Mouse (Mus musculus) adrenal gland, postnatal 25 days (tissue): ENCODE measurements around the gene Pdzk1ip1. TPM values are rescaled to one million over a fixed set of nuclear protein-coding genes. Genes with fewer than 3 reads are reported as not detected.

Experiments used
- DNase-seq: peaks from one replicate; pipeline ENCODE4 v3.0.0; 2021; ENCODE audit warnings: mixed read lengths
- total RNA-seq: library from RNA; stranded (reverse); gene quantifications from 2 replicates; pipeline ENCODE4 v1.2.3, GENCODE M21; 2021

Pdzk1ip1 gene
- total RNA-seq, 1 experiment from 2014 or later, result 0.58 TPM

- DNase-seq, result no peak
These were observed 13.1 kb upstream of the Pdzk1ip1 start for GRCm38 (mm10) chr4:115075204-115075915.

- no peak for DNase-seq
These were observed 9.4 kb upstream of the Pdzk1ip1 start for GRCm38 (mm10) chr4:115078892-115079820.

- no peak for DNase-seq
These were observed 8.6 kb upstream of the Pdzk1ip1 start for GRCm38 (mm10) chr4:115079821-115080349.

DNA sequence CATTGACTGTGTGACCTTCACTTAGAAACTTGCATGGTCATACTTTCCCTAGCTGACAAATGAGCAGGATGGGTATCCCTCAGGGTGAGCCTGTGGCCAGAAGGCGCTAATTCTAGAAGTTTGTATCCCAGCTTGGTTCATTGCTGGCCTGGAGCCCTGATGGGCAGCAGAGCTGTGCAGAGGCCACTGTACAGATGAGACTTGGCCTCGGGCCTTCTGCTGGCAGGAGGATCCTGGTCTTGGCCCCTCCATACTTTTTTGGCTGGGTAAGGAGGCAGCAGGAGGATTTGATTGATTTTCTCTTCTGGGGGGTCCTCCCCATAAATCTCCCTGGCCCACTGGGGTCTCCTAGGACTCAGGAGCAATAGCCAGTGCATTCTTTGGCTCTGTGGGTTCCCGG is 5.5 kb upstream of the Pdzk1ip1 start:
- no peak for DNase-seq

GRCm38 (mm10) chr4:115085522-115086095 is 2.9 kb upstream of the Pdzk1ip1 start:
- DNase-seq, result peak; percentile 54

GRCm38 (mm10) chr4:115086257-115086656 is 2.3 kb upstream of the Pdzk1ip1 start:
- DNase-seq, result no peak

GRCm38 (mm10) chr4:115086763-115087415 is 1.6 kb upstream of the Pdzk1ip1 start:
- no peak for DNase-seq

DNA sequence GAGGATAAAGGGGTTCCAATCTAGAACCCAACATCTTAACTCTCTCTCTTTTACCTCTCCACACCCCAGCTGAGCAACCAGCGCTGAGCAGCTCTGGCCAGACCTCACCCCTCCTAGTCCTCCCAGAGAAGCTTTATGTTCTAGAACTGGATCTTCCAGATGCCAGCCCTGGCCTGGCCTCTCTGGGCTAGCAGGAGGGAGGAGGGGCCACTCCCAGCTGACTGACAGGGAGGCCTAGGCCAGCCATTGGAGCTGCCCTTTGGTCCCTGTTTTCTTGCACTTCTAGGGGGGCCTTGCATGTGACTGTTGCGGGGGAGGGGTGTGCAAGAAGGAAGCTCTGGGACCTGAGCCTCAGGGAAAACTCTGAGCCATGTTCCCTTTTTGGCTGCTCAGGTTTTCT is 2.1 kb downstream of the Pdzk1ip1 start:
- no peak for DNase-seq

GRCm38 (mm10) chr4:115091806-115092205 is 3.3 kb downstream of the Pdzk1ip1 start:
- no peak for DNase-seq

GRCm38 (mm10) chr4:115093331-115093864 is 4.9 kb downstream of the Pdzk1ip1 start:
- no peak for DNase-seq

DNA sequence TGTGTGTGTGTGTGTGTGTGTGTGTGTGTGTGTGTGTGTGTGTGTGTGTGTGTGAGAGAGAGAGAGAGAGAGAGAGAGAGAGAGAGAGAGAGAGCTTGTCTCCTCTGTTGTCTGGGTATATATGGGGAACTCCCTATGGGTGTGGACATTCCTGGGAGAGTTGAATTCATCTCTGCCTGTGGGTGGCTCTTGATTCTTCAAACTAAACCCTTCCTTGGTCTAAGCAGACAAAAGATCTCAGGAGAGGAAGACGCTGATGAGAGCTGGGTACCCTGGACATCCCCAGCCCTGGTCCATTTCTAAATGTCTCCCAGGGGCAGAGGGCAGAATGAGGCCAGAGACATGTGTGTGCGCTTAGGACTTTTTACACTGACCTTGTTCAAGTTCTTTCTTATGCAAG is 5.5 kb downstream of the Pdzk1ip1 start:
- DNase-seq, result no peak

GRCm38 (mm10) chr4:115095671-115096434 is 7.3 kb downstream of the Pdzk1ip1 start:
- peak; percentile 39 for DNase-seq

DNA sequence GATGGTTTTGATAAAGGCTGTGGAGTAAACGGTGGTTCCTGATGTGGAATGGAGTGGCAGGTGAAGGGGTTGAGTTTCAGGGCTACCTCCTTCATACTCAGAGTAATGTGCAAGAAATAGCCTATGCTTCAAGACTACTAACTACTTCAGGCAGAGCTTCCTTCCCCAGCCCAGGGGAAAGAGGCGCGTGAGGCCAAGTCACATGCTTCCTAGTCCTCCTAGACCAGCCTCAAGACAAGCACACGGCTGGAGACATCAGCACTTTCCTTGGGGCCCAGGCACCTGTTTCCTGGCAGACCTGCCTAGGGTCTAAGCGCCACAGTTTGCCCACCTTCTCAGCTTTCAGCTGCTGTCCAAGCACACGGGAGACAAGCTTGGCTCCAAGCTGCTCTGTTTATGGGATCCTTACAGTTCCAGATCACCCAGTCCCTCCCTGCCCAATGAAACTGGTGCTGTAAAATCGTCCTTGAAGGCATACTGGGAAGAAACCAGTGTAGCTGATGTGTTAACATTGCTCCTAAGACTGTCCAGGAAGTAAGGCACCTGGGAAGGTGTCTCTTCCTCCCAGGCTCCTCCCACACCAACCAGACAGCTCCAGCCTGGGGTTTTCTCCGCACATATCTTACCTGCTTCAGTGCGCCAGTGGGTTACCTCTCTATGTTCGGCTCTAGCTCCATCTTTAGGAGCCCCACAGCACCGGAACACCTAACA is 8.1 kb downstream of the Pdzk1ip1 start:
- no peak for DNase-seq

GRCm38 (mm10) chr4:115097146-115097496 is 8.6 kb downstream of the Pdzk1ip1 start:
- DNase-seq, result no peak

DNA sequence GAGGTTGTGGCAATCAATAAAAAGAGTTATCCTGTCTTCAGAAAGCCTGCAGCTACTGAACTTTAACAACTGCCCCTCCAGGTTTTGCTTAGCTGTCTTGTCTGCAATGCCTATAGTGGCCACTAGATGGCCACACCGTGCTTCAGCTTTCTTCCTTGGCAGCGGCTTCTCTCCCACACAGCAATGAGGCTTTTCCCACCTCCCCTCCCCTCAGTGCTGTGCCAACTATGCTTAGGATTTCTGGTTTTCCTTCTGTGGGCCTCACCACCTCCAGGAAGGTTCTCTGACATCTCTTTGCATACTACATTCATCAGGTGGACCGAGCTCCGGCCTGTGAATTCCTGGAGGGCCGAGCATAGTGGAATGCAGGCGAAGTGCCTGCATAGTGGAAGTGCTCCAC is 13.2 kb downstream of the Pdzk1ip1 start:
- DNase-seq, result peak; percentile 27

DNA sequence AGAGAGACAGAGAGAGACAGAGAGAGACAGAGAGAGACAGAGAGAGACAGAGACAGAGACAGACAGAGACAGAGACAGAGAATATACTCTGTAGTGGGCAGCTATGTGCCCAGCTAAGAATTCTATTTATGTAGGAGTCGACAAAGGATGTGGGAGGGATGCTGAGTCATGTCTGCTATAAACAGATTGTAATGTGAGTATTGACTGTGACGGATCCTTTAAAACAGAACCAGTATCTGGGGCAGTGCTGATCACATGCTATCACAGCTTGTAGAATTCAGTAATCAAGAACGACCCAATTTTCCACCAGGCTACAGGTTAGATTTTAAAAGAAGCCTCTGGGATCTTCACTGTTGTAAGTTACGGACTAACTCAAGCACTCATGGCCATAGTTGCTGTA is 15.0 kb downstream of the Pdzk1ip1 start:
- no peak for DNase-seq

DNA sequence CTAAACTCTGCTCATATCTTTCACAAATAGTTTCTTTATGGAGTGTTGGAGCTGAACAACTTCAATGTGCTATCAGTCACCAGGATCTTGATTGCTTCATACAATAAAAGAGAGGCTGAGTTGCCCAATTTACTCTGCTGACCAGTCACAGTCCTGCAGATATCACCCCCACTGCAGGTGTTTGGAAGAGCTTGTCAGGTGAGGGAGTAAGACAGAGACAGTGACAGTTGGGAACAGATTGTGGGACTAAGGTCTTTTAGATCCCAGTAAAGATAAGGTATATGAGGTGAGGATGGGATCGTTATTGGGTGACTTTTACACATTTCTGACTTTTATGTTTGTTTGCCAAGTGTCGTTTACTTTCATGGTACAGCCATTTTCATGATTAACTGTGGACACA is 22.7 kb downstream of the Pdzk1ip1 start:
- no peak for DNase-seq

DNA sequence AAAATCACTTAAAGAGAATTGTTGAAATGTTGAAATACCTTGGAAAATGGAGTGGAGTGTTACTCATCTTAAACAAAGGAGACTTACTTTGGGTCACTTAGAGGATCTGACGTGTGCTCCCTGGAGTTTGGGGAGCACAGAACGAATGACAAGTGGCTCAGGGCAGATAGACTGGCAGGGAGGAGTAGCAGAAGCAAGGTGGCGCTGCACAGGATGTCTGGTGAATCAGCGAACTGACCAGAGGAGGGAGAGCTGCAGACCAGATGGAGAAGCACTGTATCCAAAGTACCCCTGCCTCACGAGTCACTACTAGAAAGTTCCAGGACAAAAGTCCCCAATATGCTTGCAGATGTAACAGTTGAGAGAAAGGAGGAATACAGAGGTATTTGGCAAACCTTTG is 24.8 kb downstream of the Pdzk1ip1 start:
- no peak for DNase-seq

DNA sequence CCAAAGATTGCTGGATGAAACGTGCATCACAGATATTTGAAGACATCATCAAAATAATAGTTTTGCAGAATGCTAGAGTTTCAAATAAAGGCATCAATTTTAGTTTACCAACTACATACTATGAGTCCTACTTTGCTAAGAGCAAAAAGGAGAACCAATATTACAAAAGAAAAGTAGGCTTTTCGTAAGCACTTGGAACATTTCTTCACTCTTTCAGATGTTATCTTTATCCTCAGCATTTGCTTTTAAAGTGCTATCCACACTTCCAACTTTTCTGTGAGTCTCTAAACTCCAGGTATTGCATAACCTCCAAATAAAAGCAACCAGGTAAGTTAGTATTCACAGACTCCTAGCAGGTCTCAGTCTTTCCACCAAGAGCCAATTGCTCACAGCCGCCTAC is 31.1 kb downstream of the Pdzk1ip1 start:
- no peak for DNase-seq

DNA sequence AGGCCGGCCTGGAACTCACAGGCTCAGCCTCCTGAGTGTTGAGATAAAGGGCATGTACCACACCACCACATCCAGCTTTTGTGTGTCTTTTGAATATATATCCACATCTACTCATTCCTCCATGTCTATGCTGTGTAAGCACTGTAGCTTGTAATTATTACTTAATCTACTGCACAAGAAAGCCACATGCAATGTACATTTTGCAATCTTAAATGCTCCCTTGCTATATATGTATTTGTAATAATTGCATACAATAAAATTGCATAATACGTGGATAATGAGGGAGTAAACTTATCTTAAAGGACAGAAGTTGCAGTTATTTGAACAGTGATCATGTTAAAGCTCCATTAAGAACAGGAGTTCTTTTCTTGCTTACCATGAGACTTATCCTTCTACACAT is 32.7 kb downstream of the Pdzk1ip1 start:
- no peak for DNase-seq

DNA sequence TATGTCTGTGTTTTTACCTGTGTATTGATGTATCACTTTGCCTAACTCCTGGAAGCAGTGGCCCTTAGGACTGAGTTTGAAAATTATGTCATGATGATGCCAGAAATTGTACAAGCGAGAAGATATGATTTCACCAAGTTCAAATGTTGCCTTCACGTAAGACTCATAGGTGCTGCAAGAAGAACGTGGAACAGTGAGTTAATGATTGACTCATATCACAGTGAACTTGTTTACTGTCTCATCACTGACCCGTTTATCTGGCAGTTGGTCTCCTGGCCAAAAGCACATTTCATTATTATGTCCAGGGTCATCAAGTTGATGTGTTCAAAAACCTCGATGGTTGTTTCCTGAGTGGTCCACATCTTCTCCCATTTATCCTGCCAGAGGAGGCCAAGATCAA is 33.1 kb downstream of the Pdzk1ip1 start:
- DNase-seq, result no peak
